Mouse (Mus musculus): ENCODE measurements at regions not wholly inside any gene's neighbourhood (a gene's known extent, or its start where the extent isn't known, plus 50 kb on each side); places are given as distances from the start of the nearest gene placed in this dataset.
"Not testable (repeated sequence)": the region's sequence is repeated elsewhere in the genome, so short reads cannot be mapped to it uniquely, and the experiment has no call there.

DNA sequence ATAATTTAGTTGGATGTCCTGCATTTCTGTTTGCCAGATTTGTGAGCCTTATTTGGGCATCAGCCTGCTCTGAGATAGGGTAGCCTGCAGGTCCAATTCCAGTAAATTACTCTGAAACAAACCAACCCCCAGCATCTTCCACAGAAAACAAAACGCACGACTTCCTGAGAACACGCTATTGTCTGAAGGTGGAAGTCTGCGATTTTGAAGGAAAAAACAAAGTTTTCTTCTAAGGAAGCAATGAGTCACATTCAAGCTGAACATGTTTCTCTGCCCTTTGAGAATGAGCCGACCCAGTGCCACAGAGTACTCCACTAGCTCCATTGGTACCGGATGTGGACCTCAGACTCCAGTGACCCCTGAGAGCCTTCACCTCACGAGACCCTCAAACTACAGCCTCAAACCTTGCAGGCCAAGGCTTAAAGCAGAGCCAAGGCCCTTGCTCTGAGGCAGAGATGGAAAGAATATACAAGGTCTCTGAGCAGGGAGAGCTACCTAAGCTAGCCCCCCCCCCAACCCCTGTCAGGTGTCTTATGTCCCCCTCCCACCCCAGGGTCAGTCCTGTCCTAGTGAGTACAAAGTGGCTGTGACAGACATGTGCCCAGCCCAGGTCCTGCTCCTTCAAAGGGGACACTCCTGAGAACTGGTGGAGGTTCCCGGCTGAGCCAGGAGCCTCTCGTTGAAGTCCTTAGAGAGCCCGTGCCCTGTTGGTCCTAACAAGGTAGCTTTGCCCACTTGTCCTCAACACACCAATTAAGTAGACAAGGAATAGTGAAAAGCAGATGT lies 87.3 kb downstream of the Hs1bp3 start:
- WGBS, result 72% methylated on average over 10 of the region's 10 CpGs
- DNase-seq (ENCODE audit: low spot score), result no peak
- no peak for ATAC-seq (ENCODE audit: low FRiP score, low TSS enrichment)
- TF ChIP-seq EP300 (optimal IDR thresholded peaks at IDR 0.05) (no peak), CTCF (IDR thresholded peaks at IDR 0.05; ENCODE audit: low read depth) (no peak)
- Histone ChIP-seq H3K27ac (replicated peaks) (no peak overlapping the region), H3K9ac (ENCODE audit: low read length) (no peak overlapping the region), H3K36me3 (ENCODE audit: control insufficient read depth, insufficient read depth, low read length) (no peaks in the 10 kb centered on the region), H3K9me3 (ENCODE audit: control insufficient read depth, low read length) (no peaks in the 10 kb centered on the region), H3K4me2 (replicated peaks; ENCODE audit: low read depth) (no peak overlapping the region), H3K4me1 (replicated peaks; ENCODE audit: control insufficient read depth, insufficient read depth) (no peaks in the 10 kb centered on the region), H3K4me3 (ENCODE audit: low read depth, low read length) (no peak overlapping the region), H3K27me3 (ENCODE audit: control insufficient read depth, insufficient read depth, low read length) (no peaks in the 10 kb centered on the region)

DNA sequence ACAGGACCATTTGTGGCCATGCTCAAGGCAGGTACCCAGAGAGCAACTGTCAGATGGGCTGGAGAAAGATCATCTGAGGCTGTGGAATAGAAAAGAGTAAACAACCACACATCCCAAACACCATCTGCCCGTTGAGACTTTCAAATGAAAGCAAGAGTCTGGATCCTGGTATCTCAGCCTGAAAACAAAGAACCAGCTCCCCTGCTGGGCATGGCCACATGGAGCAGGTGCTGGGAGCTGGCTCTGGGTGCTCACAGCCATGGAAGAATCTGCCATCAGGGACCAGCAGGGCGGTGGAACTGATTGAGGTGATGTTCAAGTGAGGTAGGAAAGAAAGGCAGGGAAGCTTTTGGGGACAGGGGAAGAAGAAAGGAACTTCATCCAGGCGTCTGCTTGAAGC lies 85.6 kb downstream of the Hs1bp3 start:
- Histone ChIP-seq H3K4me3 (ENCODE audit: low read depth, low read length) (no peak overlapping the region), H3K27ac (replicated peaks) (no peak overlapping the region), H3K36me3 (ENCODE audit: control insufficient read depth, insufficient read depth, low read length) (no peaks in the 10 kb centered on the region), H3K4me1 (replicated peaks; ENCODE audit: control insufficient read depth, insufficient read depth) (0 out of 2 replicates have a peak, but pooled peaks cover 2% of the 10 kb centered on the region), H3K9me3 (ENCODE audit: control insufficient read depth, low read length) (no peaks in the 10 kb centered on the region), H3K4me2 (replicated peaks; ENCODE audit: low read depth) (no peak overlapping the region), H3K27me3 (ENCODE audit: control insufficient read depth, insufficient read depth, low read length) (no peaks in the 10 kb centered on the region), H3K9ac (ENCODE audit: low read length) (no peak overlapping the region)
- ATAC-seq (ENCODE audit: low FRiP score, low TSS enrichment), result no peak
- no peak for DNase-seq (ENCODE audit: low spot score)
- 68% methylated on average over 3 of the region's 3 CpGs for WGBS
- TF ChIP-seq EP300 (optimal IDR thresholded peaks at IDR 0.05) (no peak), CTCF (IDR thresholded peaks at IDR 0.05; ENCODE audit: low read depth) (peak; percentile 32; the same call in 1 of the 2 replicates)

DNA sequence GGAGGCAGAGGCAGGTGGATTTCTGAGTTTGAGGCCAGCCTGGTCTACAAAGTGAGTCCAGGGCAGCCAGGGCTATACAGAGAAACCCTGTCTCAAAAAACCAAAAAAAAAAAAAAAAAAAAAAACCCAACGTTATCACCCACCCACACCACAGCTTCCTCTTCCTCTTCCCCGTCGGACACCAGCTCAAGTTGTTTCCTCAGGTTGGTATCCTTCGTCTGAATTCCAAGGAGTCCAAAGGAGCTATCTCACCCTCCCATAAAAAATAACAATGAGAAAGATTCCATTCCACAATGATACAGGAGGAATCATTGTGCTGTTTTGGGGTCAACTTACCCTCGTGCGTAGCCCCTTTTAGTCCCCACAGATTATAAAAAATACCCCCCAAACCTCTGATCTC lies 83.2 kb downstream of the Hs1bp3 start:
- H3K27ac ChIP-seq (replicated peaks); H3K9ac ChIP-seq (ENCODE audit: low read length); H3K4me2 ChIP-seq (replicated peaks; ENCODE audit: low read depth); H3K4me1 ChIP-seq (replicated peaks; ENCODE audit: control insufficient read depth, insufficient read depth); ATAC-seq (ENCODE audit: low FRiP score, low TSS enrichment); H3K36me3 ChIP-seq (ENCODE audit: control insufficient read depth, insufficient read depth, low read length); H3K27me3 ChIP-seq (ENCODE audit: control insufficient read depth, insufficient read depth, low read length); H3K4me3 ChIP-seq (ENCODE audit: low read depth, low read length); DNase-seq (ENCODE audit: low spot score); H3K9me3 ChIP-seq (ENCODE audit: control insufficient read depth, low read length): not testable (repeated sequence)
- WGBS, result 84% methylated on average over 6 of the region's 6 CpGs

DNA sequence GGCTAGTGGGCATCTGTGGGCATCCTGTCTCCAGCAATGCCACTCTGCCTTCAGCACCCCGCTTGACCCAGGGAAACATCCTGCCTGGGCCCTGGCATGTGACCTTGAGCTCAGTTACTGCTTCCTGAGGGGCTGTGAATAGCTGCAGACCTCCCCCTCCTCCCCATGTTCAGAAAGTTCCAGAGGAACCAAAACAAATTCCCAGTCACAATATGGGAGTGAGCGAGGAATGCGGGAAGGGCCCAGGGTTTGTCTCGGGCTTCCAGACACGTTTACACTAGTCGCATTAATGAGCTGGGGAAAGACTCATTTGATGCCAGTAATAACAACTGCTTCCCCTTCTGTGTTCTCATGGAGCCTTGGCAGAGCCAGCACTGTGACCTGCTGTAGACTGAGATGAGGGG lies 81.7 kb downstream of the Hs1bp3 start:
- 0 out of 2 replicates have a peak, but pooled peaks cover 2% of the 10 kb centered on the region for H3K4me1 ChIP-seq (replicated peaks; ENCODE audit: control insufficient read depth, insufficient read depth)
- no peaks in the 10 kb centered on the region for H3K9me3 ChIP-seq (ENCODE audit: control insufficient read depth, low read length)
- no peaks in the 10 kb centered on the region for H3K36me3 ChIP-seq (ENCODE audit: control insufficient read depth, insufficient read depth, low read length)
- no peak overlapping the region for H3K9ac ChIP-seq (ENCODE audit: low read length)
- 38% methylated on average over 6 of the region's 6 CpGs for WGBS
- H3K4me2 ChIP-seq (replicated peaks; ENCODE audit: low read depth), result no peak overlapping the region
- DNase-seq (ENCODE audit: low spot score) (no peak), ATAC-seq (ENCODE audit: low FRiP score, low TSS enrichment) (no peak; the same call in 1 of the 2 replicates)
- H3K27ac ChIP-seq (replicated peaks), result no peak overlapping the region
- no peak for TF ChIP-seq CTCF (IDR thresholded peaks at IDR 0.05; ENCODE audit: low read depth)
- no peak for TF ChIP-seq EP300 (optimal IDR thresholded peaks at IDR 0.05)
- H3K27me3 ChIP-seq (ENCODE audit: control insufficient read depth, insufficient read depth, low read length), result no peaks in the 10 kb centered on the region
- no peak overlapping the region for H3K4me3 ChIP-seq (ENCODE audit: low read depth, low read length)

DNA sequence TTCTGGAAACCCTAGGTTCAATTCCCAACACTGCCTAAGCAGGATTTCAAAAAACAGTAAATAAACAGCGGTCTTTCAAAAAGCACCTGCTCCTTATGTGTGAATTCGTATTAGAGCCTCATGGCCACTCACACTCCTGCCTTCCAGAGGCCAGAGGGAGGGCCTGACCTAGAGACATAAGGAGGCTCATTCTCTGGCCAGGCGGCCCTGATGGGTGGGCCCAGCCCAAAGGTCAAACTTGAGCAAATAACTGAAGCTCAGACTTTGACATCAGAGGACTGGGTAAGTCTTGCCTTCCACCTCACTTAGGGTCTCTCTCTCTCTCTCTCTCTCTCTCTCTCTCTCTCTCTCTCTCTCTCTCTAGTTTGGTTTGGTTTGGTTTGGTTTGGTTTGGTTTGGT lies 80.7 kb downstream of the Hs1bp3 start:
- H3K4me3 ChIP-seq (ENCODE audit: low read depth, low read length), result no peak overlapping the region
- no peak overlapping the region for H3K4me2 ChIP-seq (replicated peaks; ENCODE audit: low read depth)
- no peaks in the 10 kb centered on the region for H3K9me3 ChIP-seq (ENCODE audit: control insufficient read depth, low read length)
- H3K9ac ChIP-seq (ENCODE audit: low read length), result no peak overlapping the region
- TF ChIP-seq CTCF (IDR thresholded peaks at IDR 0.05; ENCODE audit: low read depth), result no peak
- no peak for TF ChIP-seq EP300 (optimal IDR thresholded peaks at IDR 0.05)
- ATAC-seq (ENCODE audit: low FRiP score, low TSS enrichment) (no peak), DNase-seq (ENCODE audit: low spot score) (no peak)
- H3K4me1 ChIP-seq (replicated peaks; ENCODE audit: control insufficient read depth, insufficient read depth), result 0 out of 2 replicates have a peak, but pooled peaks cover 2% of the 10 kb centered on the region
- 79% methylated on average over 3 of the region's 3 CpGs for WGBS
- no peaks in the 10 kb centered on the region for H3K36me3 ChIP-seq (ENCODE audit: control insufficient read depth, insufficient read depth, low read length)
- H3K27me3 ChIP-seq (ENCODE audit: control insufficient read depth, insufficient read depth, low read length), result no peaks in the 10 kb centered on the region
- H3K27ac ChIP-seq (replicated peaks), result no peak overlapping the region

Measured in stomach, postnatal 0 days (tissue).